Mouse (Mus musculus) spleen, adult 2 months (tissue): ENCODE measurements at regions not wholly inside any gene's neighbourhood (a gene's known extent, or its start where the extent isn't known, plus 50 kb on each side); places are given as distances from the start of the nearest gene placed in this dataset.

Source experiments
- DNase-seq, 2 experiments: peaks; one replicate each; pipeline versions ENCODE4 v3.0.0 to v3.0.0-alpha.2; 2012 to 2021; ENCODE audit warnings: low spot score in 2 of 2, low read depth in 1 of 2
- H3K27ac ChIP-seq: fragments of 200-500 bp; 2 replicates; pipeline ENCODE4 v1.5.1; 2012; ENCODE audit warnings: low read length, inconsistent platforms; ENCODE audit not compliant: insufficient read depth
- H3K27me3 ChIP-seq: fragments of 200-500 bp; 2 replicates; pipeline ENCODE4 v1.6.1; 2012; ENCODE audit warnings: mild to moderate bottlenecking, moderate library complexity, low read length, inconsistent platforms; ENCODE audit not compliant: control insufficient read depth, insufficient read depth
- H3K36me3 ChIP-seq: fragments of 200-500 bp; 2 replicates; pipeline ENCODE4 v1.6.1; 2012; ENCODE audit warnings: mild to moderate bottlenecking, low read length, inconsistent platforms; ENCODE audit not compliant: control insufficient read depth, insufficient read depth
- H3K4me1 ChIP-seq: fragments of 200-500 bp; 2 replicates; pipeline ENCODE4 v1.6.1; 2011; ENCODE audit warnings: inconsistent platforms; ENCODE audit not compliant: control insufficient read depth, insufficient read depth, insufficient read length
- H3K4me3 ChIP-seq: fragments of 200-500 bp; 2 replicates; pipeline ENCODE4 v1.5.1; 2011; ENCODE audit warnings: mild to moderate bottlenecking, inconsistent platforms; ENCODE audit not compliant: insufficient read depth, insufficient read length; ENCODE audit errors: extremely low read depth
- CTCF ChIP-seq: fragments of 200-500 bp; IDR thresholded peaks from 2 replicates; pipeline ENCODE4 v1.5.1; 2011; ENCODE audit warnings: mild to moderate bottlenecking, inconsistent platforms; ENCODE audit not compliant: insufficient read depth, insufficient read length, insufficient replicate concordance; ENCODE audit errors: extremely low read depth
- POLR2A ChIP-seq: fragments of 200-500 bp; IDR thresholded peaks from 2 replicates; pipeline ENCODE4 v1.6.1; 2011; ENCODE audit warnings: low read depth, low read length, inconsistent platforms
- WGBS: fragments of 180-500 bp; shearing (Covaris S2); methylation state at CpG from one replicate; pipeline ENCODE4 v1.1.7; 2018; 5-methylcytosine and 5-hydroxymethylcytosine counted together

DNA sequence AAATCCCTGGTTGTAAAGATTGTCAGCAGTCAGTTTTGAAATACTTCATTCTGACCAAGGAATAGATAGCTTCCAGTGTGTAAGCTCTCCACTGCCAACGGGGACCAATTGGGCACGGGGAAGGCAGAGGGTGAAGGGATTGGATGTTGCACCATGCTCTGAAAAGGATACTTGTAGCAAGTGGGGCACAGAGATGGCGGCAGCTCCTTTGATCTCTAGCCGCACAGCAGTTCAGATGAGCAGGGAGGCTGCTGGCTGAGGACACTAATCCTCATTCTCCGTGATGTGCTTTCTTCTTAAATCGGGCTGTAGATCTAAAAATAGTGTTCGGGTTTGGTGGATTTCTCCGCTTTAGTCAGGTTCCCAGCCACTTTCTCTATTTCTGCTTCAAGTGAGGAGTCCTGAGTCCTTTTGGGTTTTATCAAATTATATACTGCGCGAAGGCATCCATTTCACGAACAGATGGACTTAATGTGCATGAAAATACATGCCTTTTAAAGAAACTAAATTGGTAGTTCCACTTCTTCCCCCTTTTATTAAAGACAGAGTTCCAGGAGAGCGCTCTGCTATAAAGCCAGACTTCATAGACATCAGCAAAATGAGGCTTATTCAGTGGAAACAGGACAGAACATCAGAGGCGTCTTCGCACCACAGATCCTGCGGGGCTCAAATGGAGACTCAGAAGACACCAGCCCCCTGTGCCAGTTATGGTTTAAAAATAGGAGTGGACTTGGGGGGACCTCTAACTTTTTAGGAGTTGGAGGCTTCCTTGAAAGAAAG is 225.1 kb upstream of the Klf4 start:
- no peaks in the 10 kb centered on the region for H3K36me3 ChIP-seq
- H3K27ac ChIP-seq = no peak overlapping the region
- no peak overlapping the region for H3K4me3 ChIP-seq
- H3K27me3 ChIP-seq = no peaks in the 10 kb centered on the region
- no peaks in the 10 kb centered on the region for H3K4me1 ChIP-seq
- TF ChIP-seq POLR2A (no peak), CTCF (no peak)
- no peak for DNase-seq
- 69% methylated on average over 15 of the region's 15 CpGs for whole genome bisulfite sequencing

GRCm38 (mm10) chr4:55749949-55750600 is 217.8 kb upstream of the Klf4 start:
- Histone ChIP-seq H3K4me1 (no peaks in the 10 kb centered on the region), H3K4me3 (no peak overlapping the region), H3K36me3 (no peaks in the 10 kb centered on the region), H3K27ac (no peak overlapping the region), H3K27me3 (no peaks in the 10 kb centered on the region)
- WGBS = 89% methylated on average over 20 of the region's 20 CpGs
- no peak for DNase-seq
- no peak for TF ChIP-seq POLR2A
- TF ChIP-seq CTCF = no peak

- no peaks in the 10 kb centered on the region for H3K4me1 ChIP-seq
- no peak overlapping the region for H3K27ac ChIP-seq
- no peak overlapping the region for H3K4me3 ChIP-seq
- no peak for DNase-seq
- H3K36me3 ChIP-seq = no peaks in the 10 kb centered on the region
- WGBS = 83% methylated on average over 8 of the region's 8 CpGs
- TF ChIP-seq POLR2A = no peak
- TF ChIP-seq CTCF = no peak
- H3K27me3 ChIP-seq = no peaks in the 10 kb centered on the region
These were observed 209.1 kb upstream of the Klf4 start for GRCm38 (mm10) chr4:55741355-55741754.

GRCm38 (mm10) chr4:55740062-55740461 is 207.8 kb upstream of the Klf4 start:
- no peak overlapping the region for H3K4me3 ChIP-seq
- H3K27ac ChIP-seq = no peak overlapping the region
- no peaks in the 10 kb centered on the region for H3K27me3 ChIP-seq
- DNase-seq = no peak
- 94% methylated on average over 15 of the region's 15 CpGs for WGBS
- H3K4me1 ChIP-seq = no peaks in the 10 kb centered on the region
- H3K36me3 ChIP-seq = no peaks in the 10 kb centered on the region
- TF ChIP-seq CTCF = no peak

GRCm38 (mm10) chr4:55738714-55739113 is 206.4 kb upstream of the Klf4 start:
- DNase-seq = no peak
- no peaks in the 10 kb centered on the region for H3K27me3 ChIP-seq
- no peaks in the 10 kb centered on the region for H3K4me1 ChIP-seq
- H3K4me3 ChIP-seq = no peak overlapping the region
- 98% methylated on average over 1 of the region's 1 CpGs for WGBS
- TF ChIP-seq POLR2A = no peak
- no peak for TF ChIP-seq CTCF
- no peaks in the 10 kb centered on the region for H3K36me3 ChIP-seq
- H3K27ac ChIP-seq = no peak overlapping the region

DNA sequence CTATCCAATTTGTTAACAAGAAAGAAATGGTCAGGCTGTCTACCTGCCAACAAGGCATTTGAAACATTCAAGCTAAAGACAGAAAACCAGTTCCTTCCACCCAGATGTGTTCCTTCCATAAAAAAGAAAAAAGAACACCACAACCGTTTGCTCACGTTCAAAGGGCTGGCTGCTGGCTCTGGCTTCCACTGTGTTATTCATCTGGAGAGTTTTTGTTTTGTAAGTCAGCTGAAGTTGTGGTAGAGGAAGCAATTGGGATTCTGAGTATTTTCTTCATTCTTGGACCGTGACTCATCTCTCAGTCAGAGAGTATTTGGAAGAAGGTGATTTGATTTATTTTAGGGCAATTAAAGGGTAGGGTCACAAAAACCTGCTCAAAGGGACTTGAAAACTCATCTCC is 203.2 kb upstream of the Klf4 start:
- Histone ChIP-seq H3K27me3 (no peaks in the 10 kb centered on the region), H3K4me3 (no peak overlapping the region), H3K27ac (no peak overlapping the region), H3K36me3 (no peaks in the 10 kb centered on the region), H3K4me1 (no peaks in the 10 kb centered on the region)
- no peak for TF ChIP-seq POLR2A
- no peak for TF ChIP-seq CTCF
- no peak for DNase-seq
- WGBS = 69% methylated on average over 3 of the region's 3 CpGs

DNA sequence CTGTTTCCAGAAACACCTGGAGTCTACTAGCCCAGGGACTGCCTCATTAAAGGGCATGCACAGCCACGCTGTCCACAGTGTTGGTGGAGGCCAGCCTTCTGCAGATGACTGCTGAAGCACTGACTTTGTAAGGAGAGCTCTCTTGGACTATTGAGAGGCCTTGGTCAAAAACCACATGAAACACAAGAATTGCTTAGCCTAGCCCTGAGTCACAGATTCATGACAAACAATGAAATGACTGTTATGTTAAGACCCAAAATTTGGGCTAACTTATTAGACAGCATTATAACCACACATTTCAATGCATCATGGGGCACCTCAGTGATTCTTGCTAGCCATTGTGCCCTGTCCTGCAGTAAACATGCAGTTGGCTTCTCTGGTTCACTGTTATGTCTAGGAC is 202.1 kb upstream of the Klf4 start:
- TF ChIP-seq CTCF (no peak), POLR2A (no peak)
- Histone ChIP-seq H3K36me3 (no peaks in the 10 kb centered on the region), H3K27ac (no peak overlapping the region), H3K4me1 (no peaks in the 10 kb centered on the region), H3K4me3 (no peak overlapping the region), H3K27me3 (no peaks in the 10 kb centered on the region)
- WGBS = 96% methylated on average over 1 of the region's 1 CpGs
- no peak for DNase-seq
